Mouse (Mus musculus) CD4-positive, CD25-positive, alpha-beta regulatory T cell, adult 4 months (primary cell): Measurements from ENCODE around the gene Adgrg7. TPM values are rescaled to one million over a fixed set of nuclear protein-coding genes. Genes with fewer than 3 reads are reported as not detected.

Experiments used
- ATAC-seq: one replicate; pipeline ENCODE4 v1.8.0; 2017
- polyA plus RNA-seq, 2 experiments: library from polyadenylated mRNA; unstranded; fragments of 100-300 nt; shearing (Covaris generic); gene quantifications; one replicate each; pipeline ENCODE4 v1.2.1; 2017

Adgrg7 gene
- polyA plus RNA-seq, 2 experiments from 2014 or later = not detected

GRCm38 (mm10) chr16:56710071-56710470 is 85.6 kb downstream of the Adgrg7 start:
- ATAC-seq = no peak

- ATAC-seq = no peak
Observed at GRCm38 (mm10) chr16:56705731-56706130, 89.9 kb downstream of the Adgrg7 start.

- no peak for ATAC-seq
Observed at GRCm38 (mm10) chr16:56700898-56701297, 94.8 kb downstream of the Adgrg7 start.

GRCm38 (mm10) chr16:56696448-56696847 is 99.2 kb downstream of the Adgrg7 start:
- ATAC-seq = no peak

GRCm38 (mm10) chr16:56690715-56691114 is 104.9 kb downstream of the Adgrg7 start:
- no peak for ATAC-seq

- no peak for ATAC-seq
Observed at GRCm38 (mm10) chr16:56686747-56687146, 108.9 kb downstream of the Adgrg7 start.

- no peak for ATAC-seq
Observed at GRCm38 (mm10) chr16:56681010-56681645, 114.5 kb downstream of the Adgrg7 start.

- ATAC-seq = no peak
Observed at GRCm38 (mm10) chr16:56677146-56677545, 118.5 kb downstream of the Adgrg7 start.

Other genes starting within 250 kb of the Adgrg7 start
- gene Tfg, start 78.4 kb downstream of the Adgrg7 start, polyA plus RNA-seq = 10 to 100 TPM; 60.7 to 63.2 TPM
- gene Tmem45a, start 90.3 kb upstream of the Adgrg7 start, polyA plus RNA-seq = 1 to 10 TPM in 1 of 2 experiments, not detected in 1; 1.3 TPM
- gene Lnp1, start 132.2 kb upstream of the Adgrg7 start, polyA plus RNA-seq = not detected